Mouse (Mus musculus): ENCODE data around the gene Zfp74.

Gene Zfp74

DNA sequence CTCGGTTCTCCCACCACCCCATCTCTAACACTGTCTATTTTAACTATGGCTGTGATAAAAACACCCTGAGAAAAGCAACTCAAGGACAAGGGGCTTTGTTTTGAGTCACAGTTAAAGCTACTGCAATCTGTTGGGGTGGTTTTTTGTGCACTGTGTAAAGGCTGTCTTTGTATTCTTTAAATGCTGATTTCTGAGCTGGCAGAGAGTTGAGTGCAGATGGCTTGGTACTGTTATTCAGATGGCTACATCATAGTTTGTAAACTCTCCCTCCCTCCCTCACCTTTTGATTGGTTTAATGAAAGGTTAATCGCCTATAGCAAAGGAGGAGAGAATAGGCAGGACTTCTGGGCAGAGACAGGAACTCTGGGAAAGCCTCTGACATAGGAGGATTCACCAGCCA is 9.7 kb downstream of the Zfp74 start:
- DNase-seq (ENCODE audit: low spot score), result no peak

GRCm38 (mm10) chr7:29943720-29944119 is 10.2 kb downstream of the Zfp74 start:
- DNase-seq (ENCODE audit: low spot score), result no peak

DNA sequence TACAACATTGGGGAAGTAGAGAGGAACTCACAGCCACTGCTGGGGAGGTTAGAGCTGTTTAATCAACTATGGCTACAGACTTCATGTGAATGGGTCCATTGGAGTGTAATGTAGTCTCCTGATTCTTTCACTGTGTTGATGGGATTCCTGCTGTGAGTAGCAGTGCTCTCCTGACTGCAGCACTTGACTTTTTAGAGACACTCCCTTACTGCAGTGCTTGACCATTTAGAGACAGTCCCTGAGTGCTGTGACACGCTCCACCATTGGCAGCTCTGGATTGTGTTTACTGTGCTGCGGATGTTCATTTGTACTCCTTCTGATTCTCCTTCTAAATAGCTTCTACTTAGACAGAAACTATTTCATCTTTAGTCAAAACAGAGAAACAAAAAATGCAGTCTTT is 11.1 kb downstream of the Zfp74 start:
- no peak for DNase-seq (ENCODE audit: low spot score)

DNA sequence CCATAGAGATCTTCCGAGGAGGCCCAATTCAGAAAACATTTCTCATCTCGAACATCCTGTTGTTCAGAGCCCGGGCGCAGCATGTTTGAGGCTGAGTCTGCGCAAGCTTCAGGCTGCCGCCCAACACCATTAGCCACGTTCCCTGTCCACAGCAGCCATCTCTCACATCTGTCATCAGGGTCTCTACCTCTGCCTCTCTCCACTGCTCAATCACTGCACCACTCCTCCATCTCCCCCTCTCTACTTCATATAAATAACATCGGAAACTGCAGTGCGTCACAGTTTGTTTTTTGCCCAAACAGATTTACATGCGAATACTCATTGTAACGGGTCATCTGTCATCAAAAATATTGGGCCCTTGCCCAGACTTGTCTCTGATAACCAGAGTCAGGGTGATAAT is 12.9 kb downstream of the Zfp74 start:
- DNase-seq (ENCODE audit: low spot score), result no peak

- DNase-seq (ENCODE audit: low spot score), result no peak
These were observed 15.0 kb downstream of the Zfp74 start for GRCm38 (mm10) chr7:29938856-29939255.

GRCm38 (mm10) chr7:29922780-29923179 is 31.1 kb downstream of the Zfp74 start:
- DNase-seq (ENCODE audit: low spot score), result no peak

DNA sequence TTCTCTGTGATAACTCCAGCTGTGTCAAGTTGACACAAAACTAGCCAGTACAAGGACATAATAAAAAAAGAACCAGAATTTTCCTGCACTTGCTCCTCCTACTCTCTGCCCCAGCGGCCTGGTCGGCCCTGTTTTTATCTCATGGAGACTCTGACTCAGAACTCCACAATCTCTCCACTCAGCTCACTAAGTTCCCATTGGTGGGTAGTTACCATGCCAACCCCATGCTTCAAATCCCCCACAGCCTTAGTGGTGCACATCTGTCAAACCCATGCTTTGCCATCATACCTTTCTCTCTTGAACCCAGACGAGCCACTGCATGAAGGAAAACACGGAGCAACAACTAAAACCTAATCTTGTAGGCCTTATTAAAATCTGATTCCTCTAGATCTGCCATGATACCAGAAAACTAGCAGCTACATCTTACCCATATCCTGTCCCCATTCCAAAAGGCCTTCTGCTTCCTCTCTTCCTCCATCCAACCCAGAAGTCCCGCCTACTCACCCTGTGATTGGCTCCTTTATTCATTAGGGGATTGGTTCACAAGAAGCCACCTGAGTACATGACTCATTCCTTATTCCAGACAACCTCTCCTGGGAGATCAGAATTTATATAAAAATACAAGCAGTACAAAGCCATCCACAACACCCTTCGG is 32.3 kb downstream of the Zfp74 start:
- no peak for DNase-seq (ENCODE audit: low spot score)

DNA sequence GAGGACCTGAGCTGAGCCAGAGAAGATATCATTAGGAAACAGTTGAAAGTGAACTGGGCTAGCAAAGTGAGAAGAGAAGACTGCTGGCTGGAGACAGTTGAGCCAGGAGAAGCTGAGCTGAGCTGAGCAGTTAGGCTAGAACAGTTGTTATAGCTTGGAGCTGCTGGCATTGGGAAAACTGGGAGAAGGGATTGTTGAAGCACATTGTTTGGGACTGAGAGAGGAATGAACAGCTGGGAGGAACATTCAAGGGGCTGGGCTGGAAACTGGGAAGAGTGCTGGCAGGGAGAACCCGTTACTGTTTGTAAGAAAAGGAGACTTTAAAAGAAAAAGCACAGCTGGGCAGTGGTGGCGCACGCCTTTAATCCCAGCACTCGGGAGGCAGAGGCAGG is 35.8 kb downstream of the Zfp74 start:
- DNase-seq (ENCODE audit: low spot score), result no peak

GRCm38 (mm10) chr7:29917371-29918061 is 36.4 kb downstream of the Zfp74 start:
- no peak for DNase-seq (ENCODE audit: low spot score)

GRCm38 (mm10) chr7:29912172-29912571 is 41.7 kb downstream of the Zfp74 start:
- no peak for DNase-seq (ENCODE audit: low spot score)

GRCm38 (mm10) chr7:29910252-29910651 is 43.6 kb downstream of the Zfp74 start:
- DNase-seq (ENCODE audit: low spot score), result no peak

DNA sequence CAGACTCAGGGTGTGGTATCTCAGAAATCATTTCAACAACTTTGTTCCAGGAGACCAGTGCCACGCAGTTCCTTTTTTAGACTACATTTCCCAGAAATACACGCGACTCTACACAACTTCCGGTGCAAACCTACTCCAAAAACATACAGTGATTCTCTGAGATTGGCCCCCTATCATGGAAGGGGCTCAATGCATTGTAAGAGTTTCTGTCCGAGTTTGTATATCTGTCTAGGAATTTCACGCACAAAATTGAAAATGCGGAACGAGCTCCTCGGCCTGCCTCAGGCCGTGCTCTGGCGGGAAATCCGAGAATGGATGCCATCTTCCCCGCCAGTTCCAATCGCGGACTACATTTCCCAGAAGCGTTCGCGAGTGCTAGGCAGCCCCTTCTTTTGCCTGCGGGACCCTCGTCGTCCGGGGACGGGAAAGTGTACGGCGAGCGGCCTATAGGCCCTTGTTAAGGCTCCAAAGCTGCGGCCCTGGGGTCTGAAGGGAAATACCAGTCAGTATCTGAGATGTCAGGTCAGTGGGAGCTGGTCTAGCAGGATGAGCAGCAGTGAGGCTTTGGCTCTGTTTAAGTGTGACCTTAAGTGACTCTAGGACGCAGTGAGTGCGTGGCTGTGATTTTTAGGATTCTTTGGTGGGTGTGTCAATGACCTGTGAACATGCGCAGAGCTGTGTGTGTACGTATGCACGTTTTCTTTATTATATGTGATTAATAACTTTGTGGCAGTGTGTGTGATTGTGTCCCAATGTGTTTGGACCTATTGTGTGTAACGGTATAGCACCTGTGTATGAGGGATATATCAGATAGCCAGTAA is 45.5 kb downstream of the Zfp74 start, which contains the start of gene Zfp383:
Gene Zfp383, plus strand, starts transcription at position 94 of the 821 bp plus-strand sequence.
- peak; percentile 78 for DNase-seq (ENCODE audit: low spot score)

DNA sequence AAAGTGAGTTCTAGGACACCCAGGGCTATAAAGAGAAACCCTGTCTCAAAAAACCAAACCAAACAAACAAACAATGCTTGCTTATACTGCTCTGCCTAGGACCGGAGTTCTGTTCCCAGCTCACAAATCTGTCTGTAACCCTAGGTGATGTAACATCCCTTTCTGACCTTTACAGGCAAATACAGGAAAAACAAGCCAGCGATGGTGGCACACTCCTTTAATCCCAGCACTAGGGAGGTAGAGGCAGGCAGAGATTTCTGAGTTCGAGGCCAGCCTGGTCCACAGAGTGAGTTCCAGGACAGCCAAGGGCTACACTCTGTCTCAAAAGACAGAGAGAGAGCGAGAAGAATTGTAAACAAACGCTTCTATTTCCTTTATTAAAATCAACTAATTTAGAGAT is 46.7 kb downstream of the Zfp74 start:
- DNase-seq (ENCODE audit: low spot score), result no peak

GRCm38 (mm10) chr7:29906682-29907058 is 47.2 kb downstream of the Zfp74 start:
- DNase-seq (ENCODE audit: low spot score), result no peak

GRCm38 (mm10) chr7:29905966-29906681 is 47.8 kb downstream of the Zfp74 start, which contains the start of gene Zfp27:
Zfp27 (minus strand) TSS chr7:29906572.
- peak; percentile 65 for DNase-seq (ENCODE audit: low spot score)

GRCm38 (mm10) chr7:29904101-29904500 is 49.8 kb downstream of the Zfp74 start:
- no peak for DNase-seq (ENCODE audit: low spot score)

- no peak for DNase-seq (ENCODE audit: low spot score)
These were observed 55.5 kb downstream of the Zfp74 start for GRCm38 (mm10) chr7:29898351-29898750.

- no peak for DNase-seq (ENCODE audit: low spot score)
These were observed 61.1 kb downstream of the Zfp74 start for GRCm38 (mm10) chr7:29892756-29893155.

GRCm38 (mm10) chr7:29890501-29890900 is 63.4 kb downstream of the Zfp74 start:
- no peak for DNase-seq (ENCODE audit: low spot score)

GRCm38 (mm10) chr7:29880916-29881315 is 73.0 kb downstream of the Zfp74 start:
- DNase-seq (ENCODE audit: low spot score), result no peak
